Mouse (Mus musculus): ENCODE measurements around the gene Lmntd1.
A peak's percentile ranks its signal among the peaks of the same experiment; 100 is the strongest.

Lmntd1 gene

GRCm38 (mm10) chr6:145426501-145426900 is 187.6 kb downstream of the Lmntd1 start:
- Histone ChIP-seq H3K36me3 (ENCODE audit: control insufficient read depth, insufficient read depth, low read length, poor library complexity, severe bottlenecking) (no peaks in the 10 kb centered on the region), H3K27me3 (ENCODE audit: control insufficient read depth, insufficient read depth, low read length, poor library complexity, severe bottlenecking) (no peaks in the 10 kb centered on the region)
- no peak for DNase-seq (ENCODE audit: low read depth, low spot score)

- no peak for DNase-seq (ENCODE audit: low read depth, low spot score)
- Histone ChIP-seq H3K27me3 (ENCODE audit: control insufficient read depth, insufficient read depth, low read length, poor library complexity, severe bottlenecking) (no peaks in the 10 kb centered on the region), H3K36me3 (ENCODE audit: control insufficient read depth, insufficient read depth, low read length, poor library complexity, severe bottlenecking) (no peaks in the 10 kb centered on the region)
These were observed 190.0 kb downstream of the Lmntd1 start for GRCm38 (mm10) chr6:145424156-145424555.

GRCm38 (mm10) chr6:145423484-145423883 is 190.6 kb downstream of the Lmntd1 start:
- DNase-seq (ENCODE audit: low read depth, low spot score), result no peak
- H3K36me3 ChIP-seq (ENCODE audit: control insufficient read depth, insufficient read depth, low read length, poor library complexity, severe bottlenecking), result no peaks in the 10 kb centered on the region
- no peaks in the 10 kb centered on the region for H3K27me3 ChIP-seq (ENCODE audit: control insufficient read depth, insufficient read depth, low read length, poor library complexity, severe bottlenecking)

GRCm38 (mm10) chr6:145421666-145422065 is 192.5 kb downstream of the Lmntd1 start:
- Histone ChIP-seq H3K27me3 (ENCODE audit: control insufficient read depth, insufficient read depth, low read length, poor library complexity, severe bottlenecking) (no peaks in the 10 kb centered on the region), H3K36me3 (ENCODE audit: control insufficient read depth, insufficient read depth, low read length, poor library complexity, severe bottlenecking) (no peaks in the 10 kb centered on the region)
- DNase-seq (ENCODE audit: low read depth, low spot score), result no peak

GRCm38 (mm10) chr6:145420407-145420806 is 193.7 kb downstream of the Lmntd1 start:
- no peaks in the 10 kb centered on the region for H3K27me3 ChIP-seq (ENCODE audit: control insufficient read depth, insufficient read depth, low read length, poor library complexity, severe bottlenecking)
- peak; percentile 32 for DNase-seq (ENCODE audit: low read depth, low spot score)
- no peaks in the 10 kb centered on the region for H3K36me3 ChIP-seq (ENCODE audit: control insufficient read depth, insufficient read depth, low read length, poor library complexity, severe bottlenecking)

GRCm38 (mm10) chr6:145418856-145419255 is 195.3 kb downstream of the Lmntd1 start:
- no peaks in the 10 kb centered on the region for H3K27me3 ChIP-seq (ENCODE audit: control insufficient read depth, insufficient read depth, low read length, poor library complexity, severe bottlenecking)
- no peaks in the 10 kb centered on the region for H3K36me3 ChIP-seq (ENCODE audit: control insufficient read depth, insufficient read depth, low read length, poor library complexity, severe bottlenecking)
- no peak for DNase-seq (ENCODE audit: low read depth, low spot score)

- DNase-seq (ENCODE audit: low read depth, low spot score), result no peak
- Histone ChIP-seq H3K36me3 (ENCODE audit: control insufficient read depth, insufficient read depth, low read length, poor library complexity, severe bottlenecking) (no peaks in the 10 kb centered on the region), H3K27me3 (ENCODE audit: control insufficient read depth, insufficient read depth, low read length, poor library complexity, severe bottlenecking) (no peaks in the 10 kb centered on the region)
These were observed 196.2 kb downstream of the Lmntd1 start for GRCm38 (mm10) chr6:145417720-145418440.

GRCm38 (mm10) chr6:145417014-145417719 is 197.0 kb downstream of the Lmntd1 start:
- DNase-seq (ENCODE audit: low read depth, low spot score), result peak; percentile 61
- H3K27me3 ChIP-seq (ENCODE audit: control insufficient read depth, insufficient read depth, low read length, poor library complexity, severe bottlenecking), result no peaks in the 10 kb centered on the region
- H3K36me3 ChIP-seq (ENCODE audit: control insufficient read depth, insufficient read depth, low read length, poor library complexity, severe bottlenecking), result no peaks in the 10 kb centered on the region

- H3K27me3 ChIP-seq (ENCODE audit: control insufficient read depth, insufficient read depth, low read length, poor library complexity, severe bottlenecking), result no peaks in the 10 kb centered on the region
- DNase-seq (ENCODE audit: low read depth, low spot score), result no peak
These were observed 209.6 kb downstream of the Lmntd1 start for GRCm38 (mm10) chr6:145404369-145405051.

GRCm38 (mm10) chr6:145401140-145401539 is 213.0 kb downstream of the Lmntd1 start:
- DNase-seq (ENCODE audit: low read depth, low spot score), result no peak
- no peaks in the 10 kb centered on the region for H3K27me3 ChIP-seq (ENCODE audit: control insufficient read depth, insufficient read depth, low read length, poor library complexity, severe bottlenecking)

More at GRCm38 (mm10) chr6:145404369-145405051, 209.6 kb downstream of the Lmntd1 start:
- H3K36me3 ChIP-seq (ENCODE audit: control insufficient read depth, insufficient read depth, low read length, poor library complexity, severe bottlenecking), result no peaks in the 10 kb centered on the region

GRCm38 (mm10) chr6:145397881-145398280 is 216.2 kb downstream of the Lmntd1 start:
- no peaks in the 10 kb centered on the region for H3K27me3 ChIP-seq (ENCODE audit: control insufficient read depth, insufficient read depth, low read length, poor library complexity, severe bottlenecking)
- no peak for DNase-seq (ENCODE audit: low read depth, low spot score)
- no peaks in the 10 kb centered on the region for H3K36me3 ChIP-seq (ENCODE audit: control insufficient read depth, insufficient read depth, low read length, poor library complexity, severe bottlenecking)

More at GRCm38 (mm10) chr6:145401140-145401539, 213.0 kb downstream of the Lmntd1 start:
- H3K36me3 ChIP-seq (ENCODE audit: control insufficient read depth, insufficient read depth, low read length, poor library complexity, severe bottlenecking), result no peaks in the 10 kb centered on the region

- DNase-seq (ENCODE audit: low read depth, low spot score), result no peak
- Histone ChIP-seq H3K36me3 (ENCODE audit: control insufficient read depth, insufficient read depth, low read length, poor library complexity, severe bottlenecking) (no peaks in the 10 kb centered on the region), H3K27me3 (ENCODE audit: control insufficient read depth, insufficient read depth, low read length, poor library complexity, severe bottlenecking) (no peaks in the 10 kb centered on the region)
These were observed 217.6 kb downstream of the Lmntd1 start for GRCm38 (mm10) chr6:145396534-145396933.

GRCm38 (mm10) chr6:145390421-145390820 is 223.7 kb downstream of the Lmntd1 start:
- no peaks in the 10 kb centered on the region for H3K27me3 ChIP-seq (ENCODE audit: control insufficient read depth, insufficient read depth, low read length, poor library complexity, severe bottlenecking)
- no peak for DNase-seq (ENCODE audit: low read depth, low spot score)
- no peaks in the 10 kb centered on the region for H3K36me3 ChIP-seq (ENCODE audit: control insufficient read depth, insufficient read depth, low read length, poor library complexity, severe bottlenecking)

GRCm38 (mm10) chr6:145389904-145390303 is 224.2 kb downstream of the Lmntd1 start:
- DNase-seq (ENCODE audit: low read depth, low spot score), result no peak
- Histone ChIP-seq H3K36me3 (ENCODE audit: control insufficient read depth, insufficient read depth, low read length, poor library complexity, severe bottlenecking) (no peaks in the 10 kb centered on the region), H3K27me3 (ENCODE audit: control insufficient read depth, insufficient read depth, low read length, poor library complexity, severe bottlenecking) (no peaks in the 10 kb centered on the region)

- Histone ChIP-seq H3K27me3 (ENCODE audit: control insufficient read depth, insufficient read depth, low read length, poor library complexity, severe bottlenecking) (no peaks in the 10 kb centered on the region), H3K36me3 (ENCODE audit: control insufficient read depth, insufficient read depth, low read length, poor library complexity, severe bottlenecking) (no peaks in the 10 kb centered on the region)
- DNase-seq (ENCODE audit: low read depth, low spot score), result no peak
These were observed 226.7 kb downstream of the Lmntd1 start for GRCm38 (mm10) chr6:145387378-145387777.

Measured in splenic B cell, adult 2 months (primary cell).